Mouse (Mus musculus) c-Kit-positive CD71-positive TER-119-positive erythroid progenitor cells, embryonic 14.5 days (primary cell): ENCODE measurements around the gene Plk5.

Source experiments
- DNase-seq: peaks from one replicate; pipeline ENCODE4 v3.0.0-alpha.2; 2013; ENCODE audit warnings: low spot score

Gene Plk5

GRCm38 (mm10) chr10:80388731-80389130, 32.5 kb downstream of the Plk5 start:
- DNase-seq: no peak

GRCm38 (mm10) chr10:80389185-80389708, 33.0 kb downstream of the Plk5 start:
- no peak for DNase-seq

GRCm38 (mm10) chr10:80390697-80391096, 34.4 kb downstream of the Plk5 start:
- no peak for DNase-seq

GRCm38 (mm10) chr10:80392687-80393086, 36.4 kb downstream of the Plk5 start:
- DNase-seq: no peak

GRCm38 (mm10) chr10:80395025-80395627, 38.9 kb downstream of the Plk5 start:
- DNase-seq: no peak

GRCm38 (mm10) chr10:80396822-80397523, 40.7 kb downstream of the Plk5 start:
- DNase-seq: no peak

GRCm38 (mm10) chr10:80397524-80398173, 41.4 kb downstream of the Plk5 start:
- no peak for DNase-seq

GRCm38 (mm10) chr10:80398174-80398535, 41.9 kb downstream of the Plk5 start:
- peak; percentile 23 for DNase-seq

- peak; percentile 98 for DNase-seq
These were observed 42.5 kb downstream of the Plk5 start for GRCm38 (mm10) chr10:80398719-80399190.

GRCm38 (mm10) chr10:80399191-80399972, 43.1 kb downstream of the Plk5 start, which contains the start of gene Mbd3:
Gene Mbd3 (minus strand): TSS chr10:80399550.
- peak; percentile 99 for DNase-seq

- no peak for DNase-seq
These were observed 43.9 kb downstream of the Plk5 start for GRCm38 (mm10) chr10:80399973-80400703.

- no peak for DNase-seq
These were observed 44.5 kb downstream of the Plk5 start for GRCm38 (mm10) chr10:80400704-80401161.

GRCm38 (mm10) chr10:80403044-80403692, 46.9 kb downstream of the Plk5 start:
- peak; percentile 38 for DNase-seq

- DNase-seq: peak; percentile 26
These were observed 49.4 kb downstream of the Plk5 start for GRCm38 (mm10) chr10:80405481-80406173.

GRCm38 (mm10) chr10:80406684-80407501, 50.6 kb downstream of the Plk5 start, which contains the start of gene Uqcr11:
Gene Uqcr11 (minus strand): TSS chr10:80406830.
- peak; percentile 90 for DNase-seq

- DNase-seq: no peak
These were observed 51.7 kb downstream of the Plk5 start for GRCm38 (mm10) chr10:80407924-80408323.

GRCm38 (mm10) chr10:80412656-80413541, 56.6 kb downstream of the Plk5 start:
- no peak for DNase-seq
